Mouse (Mus musculus) large intestine, adult 2 months (tissue): ENCODE measurements around the gene Rfx7. TPM values are rescaled to one million over a fixed set of nuclear protein-coding genes. Genes with fewer than 3 reads are reported as not detected.

Experiments
- DNase-seq: peaks from one replicate; pipeline ENCODE4 v3.0.0-alpha.2; 2012; ENCODE audit warnings: low read depth, low spot score
- WGBS: fragments of 180-500 bp; shearing (Covaris S2); methylation state at CpG from one replicate; pipeline ENCODE4 v1.1.7; 2018; 5-methylcytosine and 5-hydroxymethylcytosine counted together
- polyA plus RNA-seq: library from polyadenylated mRNA; depleted of rRNA; stranded (reverse); fragments of >200 nt; gene quantifications from 2 replicates; pipeline ENCODE4 v1.2.3, GENCODE M21; 2012; rRNA removed

Gene Rfx7
- polyA plus RNA-seq, result 4.5 and 8.2 TPM in 2 replicates

DNA sequence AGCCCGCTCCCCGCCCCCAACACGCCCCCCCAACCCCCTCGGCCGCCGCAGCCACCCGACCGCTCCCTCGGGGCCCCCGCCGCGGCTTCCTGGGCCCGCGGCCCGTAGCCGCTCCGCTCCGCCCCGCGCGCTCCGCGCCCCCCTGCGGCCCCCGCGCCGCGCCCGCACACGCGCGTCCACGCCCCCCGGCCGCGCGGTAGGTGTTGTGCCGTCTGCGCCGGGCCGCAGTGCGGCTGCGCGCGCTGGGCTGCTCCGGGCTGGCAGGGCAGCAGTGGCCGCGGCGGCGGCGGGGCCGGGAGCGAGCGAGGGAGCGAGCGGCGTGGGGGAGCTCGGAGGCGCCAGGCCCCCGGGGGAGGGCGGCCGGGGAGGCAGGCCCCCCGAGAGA is at the start of gene Rfx7:
Gene Rfx7, plus strand, starts transcription at position 245 of the 385 bp plus-strand sequence.
- 2% methylated on average over 57 of the region's 63 CpGs for WGBS

DNA sequence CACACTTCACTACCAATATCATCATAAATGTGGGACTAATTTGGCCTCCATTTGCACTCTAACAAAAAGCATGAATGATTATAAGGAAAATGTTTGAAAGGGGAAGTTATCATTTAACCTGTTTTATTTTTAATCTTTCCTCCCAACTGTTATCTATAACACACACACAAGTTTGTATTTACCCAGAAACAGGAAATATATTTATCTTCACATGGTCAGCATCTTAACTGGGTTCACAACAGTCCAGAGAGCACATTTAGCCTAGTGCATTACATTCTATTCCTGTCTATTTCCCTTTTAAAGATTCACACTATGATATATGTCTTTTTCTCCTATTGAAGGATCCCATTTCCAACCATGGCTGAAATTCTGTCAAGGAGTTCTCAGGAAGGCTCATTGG is 43.5 kb upstream of the Rfx7 start:
- DNase-seq, result no peak

More for the DNA sequence above, at the start of gene Rfx7:
- DNase-seq, result no peak

DNA sequence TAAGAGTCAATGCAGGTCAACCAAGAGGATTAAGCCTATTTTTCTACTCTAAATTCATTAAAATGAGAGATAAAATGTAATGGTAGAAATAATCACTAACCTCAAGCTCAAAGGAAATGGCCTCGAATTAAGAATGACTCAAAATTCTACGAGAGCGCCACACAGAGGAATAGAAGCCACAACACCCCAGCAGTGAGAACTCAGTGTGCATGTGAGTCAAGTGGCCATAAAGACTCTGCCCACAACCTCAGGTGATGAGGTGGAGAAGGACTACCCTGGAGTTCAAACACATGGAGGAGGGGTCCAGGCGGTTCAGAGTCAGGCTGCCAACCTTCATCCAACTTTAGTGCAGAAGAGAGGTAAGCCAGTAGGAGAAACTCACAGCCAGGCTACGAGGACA is 42.9 kb upstream of the Rfx7 start:
- 89% methylated on average over 5 of the region's 5 CpGs for WGBS
- no peak for DNase-seq

DNA sequence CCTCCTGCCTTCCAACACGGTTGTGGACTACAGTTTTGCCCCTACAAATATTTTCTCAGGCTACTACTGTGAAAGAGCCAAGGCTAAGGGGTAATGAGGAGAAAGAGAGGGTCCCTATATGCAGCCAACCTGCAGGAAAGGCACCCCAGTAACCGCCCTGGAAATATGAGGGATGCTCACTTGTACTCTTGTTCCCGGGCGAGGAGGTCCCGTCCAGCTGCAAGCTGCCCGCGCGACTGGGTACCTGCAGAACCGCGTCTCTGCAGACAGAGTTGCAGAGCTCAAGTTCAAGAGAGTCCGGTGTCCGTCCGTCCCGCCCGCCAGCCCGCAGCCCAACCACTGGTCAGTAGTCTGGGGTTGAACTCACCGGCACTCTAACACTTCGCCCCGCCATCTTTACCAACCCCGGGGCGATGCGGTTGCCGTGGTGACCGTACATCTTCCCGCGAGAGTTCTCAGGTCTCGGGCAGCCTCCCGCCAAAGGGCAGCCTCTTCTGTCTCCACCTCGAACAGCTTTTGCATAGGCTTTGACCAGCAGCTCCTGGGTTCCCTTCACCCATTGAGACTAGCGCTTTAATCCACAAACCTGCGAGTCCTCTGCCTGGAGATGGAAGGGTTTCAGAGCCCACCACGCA is 40.4 kb upstream of the Rfx7 start:
- DNase-seq, result peak; percentile 87
- WGBS, result under 1% methylated on average over 32 of the region's 32 CpGs

DNA sequence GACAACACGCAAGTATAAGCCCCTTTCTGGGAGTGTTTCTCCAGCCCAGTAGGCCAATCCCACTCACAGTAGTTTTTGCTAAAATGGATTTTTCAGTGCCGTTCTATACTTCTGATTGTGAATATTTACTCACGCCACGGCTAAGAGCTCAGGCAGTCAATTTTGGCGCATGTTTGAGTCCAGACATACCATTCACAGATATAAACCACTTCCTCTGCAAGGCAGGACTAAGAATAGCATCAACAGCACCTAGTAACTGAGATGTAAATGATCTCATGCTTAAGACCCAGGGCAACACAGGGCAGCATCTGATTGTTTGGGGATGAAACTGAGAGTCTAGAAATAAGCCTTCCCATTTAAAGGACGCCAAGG is 39.9 kb upstream of the Rfx7 start, which contains the start of gene Tex9:
Gene Tex9, minus strand, starts transcription at position 19 of the 372 bp plus-strand sequence.
- no peak for DNase-seq
- 8% methylated on average over 6 of the region's 6 CpGs for WGBS

DNA sequence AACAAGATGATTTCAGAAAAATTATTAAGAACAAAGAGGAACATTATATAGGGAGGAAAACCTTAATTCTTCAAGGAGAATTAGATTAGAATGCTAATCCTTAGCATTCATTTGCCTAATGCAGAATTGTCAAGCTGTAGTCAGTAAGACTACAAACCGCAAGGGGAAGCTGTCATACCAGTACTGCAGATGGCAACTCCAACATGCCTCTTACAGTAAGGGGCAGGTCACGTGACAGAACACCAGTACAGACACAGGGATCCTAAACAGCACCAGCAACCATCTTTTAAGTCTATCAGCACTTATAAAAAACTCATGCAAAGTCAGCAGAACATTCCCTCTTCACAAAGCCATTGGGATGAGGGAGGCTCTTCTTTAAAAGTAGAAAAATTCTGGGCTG is 38.6 kb upstream of the Rfx7 start:
- WGBS, result 77% methylated on average over 2 of the region's 2 CpGs
- no peak for DNase-seq

DNA sequence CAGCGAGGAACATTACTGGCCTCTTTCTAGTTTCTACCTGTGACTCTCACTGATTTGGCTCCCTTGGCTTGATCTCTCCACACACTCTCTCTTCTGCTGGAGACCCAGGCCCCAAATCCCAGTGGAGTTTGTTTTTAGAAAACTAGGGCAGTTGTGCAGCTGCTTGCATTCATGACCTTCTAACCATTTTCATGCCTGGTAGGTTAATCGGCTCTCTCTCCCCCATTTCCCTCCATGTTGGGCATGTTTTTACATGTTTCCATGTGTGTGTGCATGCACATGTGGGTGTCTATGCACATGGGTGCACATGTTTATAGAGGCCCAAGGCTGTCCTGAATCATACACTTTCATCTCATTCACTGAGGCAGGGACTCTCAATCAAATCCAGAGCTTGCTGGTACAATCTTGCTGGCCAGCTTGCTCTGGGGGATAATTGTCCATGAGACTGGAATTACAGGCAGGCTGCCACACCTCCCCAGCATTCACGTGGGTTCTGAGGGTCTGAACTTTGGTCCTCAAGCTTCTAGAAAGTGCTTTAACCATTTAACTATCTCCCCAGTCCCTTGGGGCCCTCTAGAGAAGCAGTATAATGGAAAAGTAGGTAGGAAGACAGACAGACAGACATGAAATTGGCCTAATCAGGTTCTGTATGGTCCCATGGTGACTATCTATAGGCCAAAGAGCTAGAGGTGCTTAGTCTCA is 37.9 kb upstream of the Rfx7 start:
- DNase-seq, result no peak
- 68% methylated on average over 3 of the region's 3 CpGs for WGBS

DNA sequence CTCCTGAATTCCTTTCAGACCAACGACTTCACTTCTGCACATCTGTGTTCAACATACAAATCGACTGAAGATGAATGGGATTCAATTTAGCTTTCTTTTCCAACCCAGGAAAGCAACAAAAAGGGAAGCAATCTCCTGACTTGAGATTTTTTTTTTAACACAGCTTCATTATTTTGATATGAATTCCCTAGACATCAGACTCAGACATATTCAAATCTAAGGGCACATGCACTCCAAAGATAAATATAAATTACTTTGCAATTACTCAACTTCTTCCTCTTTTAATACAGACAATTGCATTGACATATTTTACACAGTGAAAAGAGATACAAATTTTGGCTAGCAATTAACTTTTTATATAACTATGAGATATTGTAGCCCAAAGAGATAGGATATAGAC is 35.3 kb upstream of the Rfx7 start:
- 76% methylated on average over 2 of the region's 2 CpGs for WGBS
- no peak for DNase-seq

DNA sequence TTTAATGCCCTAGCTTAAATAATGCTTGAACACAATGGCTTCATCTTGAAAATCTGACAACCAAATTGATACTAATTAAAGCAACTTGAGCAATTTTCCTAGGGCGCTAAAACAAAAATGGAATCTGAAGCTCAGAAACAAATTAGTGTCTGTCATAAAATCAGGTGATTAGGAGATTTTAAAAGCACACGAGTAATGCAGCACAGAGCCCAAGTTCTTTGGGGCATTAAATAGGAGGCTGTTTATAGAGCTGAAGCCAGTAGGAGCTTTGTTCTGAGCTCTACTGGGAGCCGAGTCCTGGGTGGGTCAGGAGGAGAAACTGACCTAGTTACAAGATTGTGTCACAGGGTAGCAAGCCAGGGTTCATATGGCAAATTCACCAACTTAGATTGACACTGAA is 34.9 kb upstream of the Rfx7 start:
- 76% methylated on average over 3 of the region's 3 CpGs for WGBS
- no peak for DNase-seq

DNA sequence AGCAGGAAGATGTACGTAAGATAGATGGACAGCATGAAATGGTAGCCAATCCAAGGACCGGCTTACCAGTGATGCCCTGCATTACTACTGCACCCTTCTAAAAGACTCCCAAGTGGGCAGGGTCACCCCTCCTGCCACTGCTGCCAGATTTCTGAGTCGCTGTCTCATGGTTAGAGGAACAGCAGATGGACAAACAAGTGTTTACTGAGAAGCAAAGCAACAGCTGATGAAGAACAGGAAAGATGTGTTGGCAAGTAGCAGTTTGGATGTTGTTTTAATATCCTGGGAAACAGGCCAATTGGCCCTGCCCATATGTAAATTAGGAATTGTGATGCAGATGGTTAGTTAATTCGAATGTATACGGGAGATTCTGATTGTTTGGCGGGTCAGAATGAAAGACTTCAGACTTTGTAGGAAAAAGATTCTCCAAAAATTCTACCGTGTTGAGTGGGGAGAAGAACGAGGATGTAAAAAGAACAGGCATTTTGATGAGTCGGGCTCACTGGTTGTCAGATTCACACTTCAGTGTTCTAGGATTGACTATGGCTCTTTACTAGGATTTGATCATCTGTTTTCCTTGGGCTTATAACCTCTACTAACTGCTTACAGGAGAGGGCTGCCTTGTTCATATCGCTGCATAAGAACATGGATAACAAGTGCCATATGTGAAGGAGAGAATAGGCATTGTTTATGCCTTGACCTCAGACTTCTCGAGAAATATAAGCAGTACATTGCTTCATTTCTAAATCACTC is 19.6 kb upstream of the Rfx7 start:
- 67% methylated on average over 11 of the region's 11 CpGs for WGBS
- DNase-seq, result no peak

DNA sequence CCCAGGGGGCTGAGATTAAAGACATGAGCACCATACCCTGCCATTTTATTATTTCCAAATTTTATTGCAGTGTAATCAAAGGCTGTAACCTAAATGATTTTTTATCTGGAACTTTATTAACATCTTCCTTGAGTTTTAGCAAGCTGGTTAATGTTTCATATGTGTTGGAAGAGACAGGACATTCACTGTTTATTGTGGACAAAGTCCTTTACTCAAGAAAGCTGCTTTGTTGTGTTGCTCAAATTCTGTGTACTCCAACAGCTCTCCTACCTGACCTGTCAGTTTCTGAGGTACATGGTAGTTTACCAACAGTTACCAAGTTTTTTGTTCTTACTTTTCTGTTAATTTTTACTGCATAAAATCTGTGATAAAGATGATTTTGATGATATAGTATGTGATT is 16.7 kb upstream of the Rfx7 start:
- no peak for DNase-seq

DNA sequence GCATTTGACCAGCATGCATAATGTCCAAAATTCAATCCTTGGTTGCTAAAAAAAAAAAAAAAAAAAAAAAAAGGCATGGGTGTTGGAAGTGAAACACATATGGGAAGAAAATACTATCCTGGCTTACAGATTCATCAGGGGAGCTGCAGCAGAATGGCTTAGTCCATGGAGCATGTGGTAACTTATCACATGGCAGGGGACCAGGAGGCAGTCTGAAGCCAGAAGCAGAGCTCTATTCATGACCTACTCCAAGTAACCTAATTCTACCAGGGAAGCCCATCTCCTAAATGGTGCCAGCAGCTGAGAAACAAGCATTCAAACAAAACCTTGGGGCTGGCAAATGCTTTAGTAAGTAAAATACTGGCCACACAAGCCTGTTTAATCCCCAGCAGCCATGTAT is 12.8 kb upstream of the Rfx7 start:
- no peak for DNase-seq

DNA sequence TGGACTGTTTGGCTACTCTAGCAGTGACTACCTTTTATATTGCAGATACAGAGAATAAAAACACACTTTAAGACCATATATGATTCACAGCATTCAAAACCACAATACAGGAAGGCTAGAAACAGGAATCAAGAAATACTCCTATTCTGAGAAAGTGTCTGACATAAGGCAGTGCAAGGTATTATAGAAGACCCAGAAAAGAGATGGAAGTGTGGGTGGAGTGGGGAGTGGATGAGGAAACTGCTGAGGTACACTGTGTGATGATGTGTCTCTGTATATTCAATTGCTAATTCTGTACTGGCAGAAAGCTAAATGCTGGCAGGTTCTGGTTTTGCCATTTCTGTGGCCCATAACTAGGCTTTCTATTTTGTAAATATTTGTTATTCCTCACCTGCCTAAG is 11.2 kb upstream of the Rfx7 start:
- DNase-seq, result no peak

DNA sequence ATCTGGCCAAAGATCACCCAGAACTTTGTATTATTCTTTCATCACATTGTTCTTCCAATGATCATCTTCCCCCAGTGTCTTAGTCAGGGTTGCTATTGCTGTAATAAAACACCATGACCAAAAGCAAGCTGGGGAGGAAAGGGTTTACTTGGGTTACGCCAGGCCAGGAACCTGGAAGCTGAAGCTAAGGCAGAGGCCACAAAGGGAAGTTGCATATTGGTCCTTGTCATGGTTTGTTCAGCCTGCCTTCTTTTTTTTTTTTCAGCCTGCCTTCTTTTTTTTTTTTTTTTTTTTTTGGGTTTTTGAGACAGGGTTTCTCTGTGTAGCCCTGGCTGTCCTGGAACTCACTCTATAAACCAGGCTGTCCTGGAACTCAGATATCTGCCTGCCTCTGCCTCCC is 5.9 kb upstream of the Rfx7 start:
- no peak for DNase-seq
- 83% methylated on average over 1 of the region's 1 CpGs for WGBS

DNA sequence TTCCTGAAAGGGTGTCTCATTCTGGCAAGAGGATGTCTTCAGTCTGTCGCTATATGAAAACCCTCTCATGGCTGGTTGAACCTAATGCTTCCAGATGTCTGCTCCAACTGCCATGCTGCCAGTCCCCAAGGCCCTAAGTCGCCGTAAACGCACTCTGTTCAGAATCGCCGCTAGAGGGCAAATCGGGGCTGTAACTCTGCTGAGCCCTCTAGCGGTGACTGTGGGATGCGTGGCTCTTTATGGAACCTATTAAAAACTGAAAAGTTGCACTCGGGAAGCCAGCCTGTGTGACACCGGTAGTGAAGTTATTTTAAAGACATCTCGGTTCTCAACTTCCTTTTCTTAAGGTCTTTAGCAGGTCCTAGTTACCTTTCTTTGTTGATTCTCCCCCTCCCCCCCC is 1.8 kb upstream of the Rfx7 start:
- under 1% methylated on average over 12 of the region's 12 CpGs for WGBS
- DNase-seq, result peak; percentile 88

DNA sequence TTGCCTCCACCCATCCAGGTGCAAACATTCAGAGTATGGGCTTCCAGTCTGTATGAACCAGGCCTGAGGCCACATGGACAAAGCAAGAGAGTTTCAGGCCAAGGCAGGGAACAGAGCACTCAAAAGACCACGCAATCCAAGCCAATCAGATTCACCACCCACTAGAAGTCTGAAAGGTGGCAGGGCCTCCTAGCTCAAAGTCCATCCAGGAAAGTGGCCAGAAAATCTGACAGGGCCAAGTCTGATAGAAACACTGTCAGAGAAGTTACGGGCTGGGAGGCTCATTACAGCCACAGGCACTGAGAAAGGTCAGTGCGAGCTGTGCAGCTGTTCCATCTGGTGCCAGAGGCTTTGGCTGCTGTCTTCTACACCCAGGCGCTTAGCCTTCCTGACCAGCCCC is 1.2 kb upstream of the Rfx7 start:
- 10% methylated on average over 4 of the region's 4 CpGs for WGBS
- no peak for DNase-seq

DNA sequence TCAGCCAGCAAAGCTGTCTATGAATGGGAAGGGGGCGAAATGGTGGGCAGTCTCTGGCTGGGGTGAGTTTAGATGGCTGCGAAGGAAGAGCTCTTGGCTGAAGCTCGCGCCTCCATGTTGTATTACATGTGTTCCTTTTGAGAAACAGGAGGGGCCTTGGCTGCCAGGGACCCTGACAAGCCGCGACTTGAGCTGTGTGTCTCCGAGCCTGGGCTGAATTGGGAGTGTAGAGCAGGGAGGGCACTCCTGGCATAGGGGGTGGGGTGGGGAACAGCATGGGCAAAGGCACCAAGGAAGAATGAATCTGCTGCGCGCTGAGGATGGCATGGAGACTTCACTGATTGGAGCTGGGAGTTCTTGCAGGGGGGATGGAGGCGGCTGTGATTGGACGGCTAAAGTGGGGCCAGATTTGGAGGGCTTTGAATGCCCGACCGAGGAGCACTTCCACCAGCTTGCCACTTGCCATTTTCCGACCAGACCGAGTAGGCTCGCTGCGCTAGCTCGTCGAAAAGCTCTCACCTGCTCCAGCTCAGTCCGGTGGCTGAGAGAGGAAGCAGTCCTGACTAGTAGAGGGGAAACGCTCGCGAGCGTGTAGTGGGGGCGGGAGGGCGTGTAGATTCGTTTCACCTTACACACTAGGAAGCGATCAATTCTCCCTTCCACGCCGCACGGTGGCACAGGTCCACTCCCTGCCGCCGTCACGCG is 597 bp upstream of the Rfx7 start:
- DNase-seq, result no peak
- under 1% methylated on average over 35 of the region's 35 CpGs for WGBS

DNA sequence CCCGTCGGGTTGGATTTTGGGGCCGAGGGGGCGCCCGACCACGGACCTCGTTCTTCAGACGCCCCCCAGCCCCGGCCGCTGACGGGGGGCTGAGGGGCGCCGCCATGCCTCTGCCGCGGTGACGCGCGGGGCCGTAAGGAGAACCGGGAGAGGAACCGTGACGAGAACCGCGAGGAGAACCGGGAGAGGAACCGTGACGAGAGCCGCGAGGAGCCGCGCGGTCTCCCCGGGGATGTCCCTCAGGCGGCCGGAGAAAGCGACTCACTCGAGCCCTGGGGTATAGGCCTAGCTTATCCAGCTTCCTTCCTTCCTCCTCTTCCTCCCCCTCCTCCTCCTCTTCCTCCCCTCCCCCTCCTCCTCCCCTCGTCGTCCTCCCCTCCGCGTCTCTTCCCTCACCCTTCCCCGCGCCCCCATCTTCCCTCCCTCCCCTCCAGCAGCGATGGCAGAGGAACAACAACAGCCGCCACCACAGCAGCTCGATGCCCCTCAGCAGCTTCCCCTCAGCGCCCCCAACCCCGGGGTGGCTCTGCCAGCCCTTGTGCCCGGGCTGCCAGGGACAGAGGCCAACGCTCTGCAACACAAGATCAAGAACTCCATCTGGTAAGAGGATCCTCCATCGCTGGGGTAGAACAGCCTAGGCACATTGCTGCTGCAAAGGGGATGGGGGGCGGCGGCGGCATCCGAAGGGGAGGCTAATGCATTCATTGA is 495 bp downstream of the Rfx7 start:
- WGBS, result under 1% methylated on average over 53 of the region's 55 CpGs
- DNase-seq, result no peak

DNA sequence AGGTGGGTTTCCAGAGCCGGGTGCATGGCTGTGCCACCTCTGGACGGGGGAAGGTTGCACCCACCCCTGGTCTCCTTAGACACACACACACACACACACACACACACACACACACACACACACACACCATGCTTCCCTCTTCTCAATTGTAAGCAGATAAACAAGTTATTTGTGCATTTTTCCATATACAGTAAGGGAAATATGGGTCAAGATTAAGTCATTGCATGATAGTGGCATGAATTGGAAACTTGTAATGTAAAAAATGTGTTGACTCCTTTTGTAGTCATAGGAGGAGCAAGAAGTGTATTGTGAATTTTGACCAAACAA is 1.0 kb downstream of the Rfx7 start:
- DNase-seq, result no peak
- WGBS, result 0% methylated on average over 2 of the region's 2 CpGs

DNA sequence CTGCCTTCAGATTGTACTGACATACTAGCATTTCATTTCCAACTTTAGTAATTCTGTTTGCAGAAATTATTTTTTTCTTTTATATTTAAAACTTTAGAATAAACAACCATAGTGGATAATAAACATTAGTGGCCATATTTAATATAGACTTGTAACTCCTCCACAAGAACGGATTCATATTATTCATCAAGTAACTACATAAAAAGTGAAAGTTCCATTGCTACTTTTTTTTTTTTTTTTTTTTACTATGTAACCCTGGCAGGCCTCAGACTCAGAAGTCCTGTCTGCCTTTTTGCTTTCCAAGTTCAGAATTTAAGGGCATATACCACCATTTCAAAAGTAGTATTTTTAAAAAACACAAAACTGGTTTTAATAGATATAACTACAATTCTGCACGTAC is 2.9 kb downstream of the Rfx7 start:
- WGBS, result 42% methylated on average over 2 of the region's 2 CpGs
- no peak for DNase-seq
